Mouse (Mus musculus) heart, postnatal 0 days (tissue): ENCODE measurements around the gene Hc. TPM values are rescaled to one million over a fixed set of nuclear protein-coding genes. Genes with fewer than 3 reads are reported as not detected.
A peak's percentile ranks its signal among the peaks of the same experiment; 100 is the strongest.

Experiments used
- ATAC-seq: fragments of 200-750 bp; cut with Nextera tagmentation; 2 replicates; pipeline ENCODE4 v1.8.0; 2017; ENCODE audit warnings: low read depth, moderate number of reproducible peaks, moderate library complexity; ENCODE audit not compliant: insufficient read depth
- DNase-seq: peaks from one replicate; pipeline ENCODE4 v3.0.0-alpha.2; 2016; ENCODE audit warnings: low spot score
- H3K27ac ChIP-seq: fragments of 300-500 bp; sonication (generic); 2 replicates; pipeline ENCODE4 v1.5.1; 2014; ENCODE audit warnings: low read depth, mild to moderate bottlenecking
- H3K27me3 ChIP-seq: fragments of 300-500 bp; sonication (generic); 2 replicates; pipeline ENCODE4 v1.6.1; 2014; ENCODE audit warnings: low read length, mixed read lengths; ENCODE audit not compliant: control insufficient read depth, insufficient read depth
- H3K36me3 ChIP-seq: fragments of 300-500 bp; sonication (generic); replicated peaks from 2 replicates; pipeline ENCODE4 v1.6.1; 2014; ENCODE audit warnings: low read length, mixed read lengths; ENCODE audit not compliant: control insufficient read depth, insufficient read depth
- H3K4me1 ChIP-seq: fragments of 300-500 bp; sonication (generic); 2 replicates; pipeline ENCODE4 v1.6.1; 2014; ENCODE audit warnings: antibody characterized with exemption; ENCODE audit not compliant: control insufficient read depth, insufficient read depth
- H3K4me2 ChIP-seq: fragments of 300-500 bp; sonication (generic); 2 replicates; pipeline ENCODE4 v1.6.1; 2014; ENCODE audit warnings: low read depth, mild to moderate bottlenecking, low read length, moderate library complexity
- H3K4me3 ChIP-seq: fragments of 300-500 bp; sonication (generic); 2 replicates; pipeline ENCODE4 v1.5.1; 2014; ENCODE audit warnings: low read depth, low read length
- H3K9ac ChIP-seq: fragments of 300-500 bp; sonication (generic); replicated peaks from 2 replicates; pipeline ENCODE4 v1.6.1; 2014; ENCODE audit warnings: low read depth, low read length, mixed read lengths
- H3K9me3 ChIP-seq: fragments of 300-500 bp; sonication (generic); replicated peaks from 2 replicates; pipeline ENCODE4 v1.6.1; 2016; ENCODE audit warnings: low read length; ENCODE audit not compliant: control insufficient read depth
- CTCF ChIP-seq: IDR thresholded peaks from 2 replicates; pipeline ENCODE4 v1.5.1; 2016; ENCODE audit warnings: antibody characterized with exemption, control low read depth, low read depth
- EP300 ChIP-seq: IDR thresholded peaks from 2 replicates; pipeline ENCODE4 v1.6.1; 2016; ENCODE audit warnings: antibody characterized with exemption, low read depth
- WGBS: fragments of 180-500 bp; shearing (Covaris S2); extraction: QIAGEN DNeasy Blood & Tissue Kit; methylation state at CpG from one replicate; pipeline ENCODE4 v1.1.7; 2014; 5-methylcytosine and 5-hydroxymethylcytosine counted together
- polyA plus RNA-seq: library from polyadenylated mRNA; unstranded; fragments of >200 nt; fragmentation: Nextera tagmentation; extraction: Ambion mirVana; gene quantifications from 2 replicates; pipeline ENCODE4 v1.2.1, GENCODE M21; 2015
- total RNA-seq: library from RNA; depleted of rRNA; stranded (reverse); fragments of >200 nt; gene quantifications from 2 replicates; pipeline ENCODE4 v1.2.3, GENCODE M21; 2014; ENCODE audit warnings: low replicate concordance

Hc gene
- total and polyA plus RNA-seq, 2 experiments from 2014 or later, result 0.04 to 0.12 TPM

DNA sequence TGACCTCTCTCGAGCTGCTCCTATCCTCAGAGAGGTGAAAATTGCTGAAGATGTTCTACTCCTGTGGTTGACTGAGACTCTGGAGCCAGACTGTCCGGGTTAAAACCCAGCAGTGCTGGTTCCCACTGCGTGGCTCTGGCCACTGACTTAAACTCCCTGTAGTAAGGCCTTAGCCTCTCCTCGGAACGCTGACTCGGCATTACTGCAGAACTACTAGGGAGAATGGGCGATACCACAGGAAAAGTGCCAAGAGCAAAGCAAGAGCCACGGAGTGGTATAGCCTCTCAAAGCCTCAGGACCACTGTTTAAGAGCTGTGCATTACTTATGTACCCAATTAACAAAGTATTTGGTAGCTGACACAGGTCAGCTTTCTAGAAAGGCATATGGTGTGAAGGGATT lies 76.4 kb downstream of the Hc start:
- Histone ChIP-seq H3K9me3 (no peaks in the 10 kb centered on the region), H3K4me1 (peaks cover 17% of the 10 kb centered on the region), H3K27ac (no peak overlapping the region), H3K9ac (no peak overlapping the region), H3K27me3 (no peaks in the 10 kb centered on the region), H3K4me2 (no peak overlapping the region), H3K4me3 (no peak overlapping the region), H3K36me3 (no peaks in the 10 kb centered on the region)
- WGBS, result 75% methylated on average over 8 of the region's 8 CpGs
- no peak for DNase-seq
- ATAC-seq, result no peak
- TF ChIP-seq EP300 (no peak), CTCF (no peak)

DNA sequence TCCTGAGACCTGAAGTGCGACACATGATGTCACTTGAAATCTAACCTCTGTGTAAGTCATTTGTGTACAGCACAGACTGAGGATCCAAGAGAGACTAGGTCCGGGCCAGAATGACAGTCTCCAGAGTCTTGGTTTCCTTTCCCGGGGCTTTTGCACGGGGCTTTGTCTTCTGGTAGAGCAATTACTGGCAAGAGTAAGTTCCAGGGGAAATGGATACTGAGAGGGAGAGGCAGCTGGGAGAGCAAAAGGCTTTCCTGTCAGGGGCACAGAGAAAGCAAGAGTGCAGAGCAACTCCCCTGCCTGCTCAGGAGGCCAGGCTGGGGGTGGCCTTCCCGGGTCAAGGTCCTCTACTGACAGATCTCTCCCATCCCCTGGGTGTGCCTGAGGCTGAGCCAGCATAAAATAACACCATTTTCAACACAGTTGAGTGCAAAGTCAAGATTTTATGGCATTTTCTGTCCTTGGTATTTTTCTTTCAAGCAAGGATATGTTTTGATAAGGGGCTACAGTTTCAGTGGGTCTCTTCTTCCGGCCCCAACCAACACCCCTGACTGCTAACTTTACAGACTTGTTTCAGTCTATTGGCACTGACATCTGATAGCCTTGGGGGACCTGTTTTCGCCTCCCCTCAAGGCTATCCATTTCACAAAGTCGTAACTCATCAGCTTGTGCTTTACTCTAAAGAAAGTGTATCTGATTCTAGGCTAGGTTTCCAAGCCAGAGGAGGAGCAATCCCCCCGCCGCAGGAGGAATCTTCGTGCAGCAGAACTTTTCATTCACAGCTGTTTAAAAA lies 78.1 kb downstream of the Hc start:
- Histone ChIP-seq H3K4me1 (peaks cover 17% of the 10 kb centered on the region), H3K36me3 (no peaks in the 10 kb centered on the region), H3K4me2 (no peak overlapping the region), H3K4me3 (no peak overlapping the region), H3K27ac (no peak overlapping the region), H3K27me3 (no peaks in the 10 kb centered on the region), H3K9me3 (no peaks in the 10 kb centered on the region), H3K9ac (no peak overlapping the region)
- 57% methylated on average over 11 of the region's 11 CpGs for WGBS
- no peak for TF ChIP-seq EP300
- no peak for TF ChIP-seq CTCF
- peak; percentile 73 for ATAC-seq
- peak; percentile 63 for DNase-seq

DNA sequence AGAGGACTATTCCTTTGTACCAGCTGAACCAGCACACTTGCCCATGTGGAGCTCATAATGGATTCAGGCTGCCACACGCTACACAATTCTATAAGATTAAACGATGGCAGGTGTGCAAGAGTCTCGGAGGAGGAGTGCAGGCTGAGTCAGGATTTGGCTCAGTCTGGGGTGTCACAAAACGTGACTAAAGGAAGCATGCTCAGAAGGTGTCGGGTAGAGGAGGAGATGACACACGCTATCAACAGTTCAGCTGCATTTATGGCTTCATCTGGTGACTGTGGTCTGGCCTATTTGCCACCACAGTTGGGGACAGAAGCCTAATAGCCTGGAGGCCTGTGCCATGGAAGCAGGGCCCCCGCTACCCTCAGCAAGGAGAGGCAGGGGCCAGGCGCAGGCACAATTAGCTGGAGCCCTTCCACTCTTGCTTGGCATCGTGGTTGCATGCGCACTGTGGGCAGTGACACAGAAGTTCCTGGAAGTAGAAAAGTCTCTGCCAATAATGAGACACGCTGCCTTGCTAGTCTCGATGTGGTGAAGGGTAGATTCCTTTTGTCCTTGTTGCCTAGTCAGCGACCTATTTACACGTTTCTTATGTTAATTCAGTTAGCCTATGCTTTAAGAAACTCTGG lies 79.0 kb downstream of the Hc start:
- no peak overlapping the region for H3K9ac ChIP-seq
- no peaks in the 10 kb centered on the region for H3K36me3 ChIP-seq
- ATAC-seq (0 out of 2 replicates have a peak, but pooled peaks have one; percentile 53), DNase-seq (peak; percentile 23)
- no peak overlapping the region for H3K27ac ChIP-seq
- peaks cover 21% of the 10 kb centered on the region for H3K4me1 ChIP-seq
- 39% methylated on average over 14 of the region's 14 CpGs for WGBS
- H3K9me3 ChIP-seq, result no peaks in the 10 kb centered on the region
- H3K4me2 ChIP-seq, result no peak overlapping the region
- TF ChIP-seq EP300 (no peak), CTCF (no peak)
- H3K27me3 ChIP-seq, result no peaks in the 10 kb centered on the region
- H3K4me3 ChIP-seq, result no peak overlapping the region

DNA sequence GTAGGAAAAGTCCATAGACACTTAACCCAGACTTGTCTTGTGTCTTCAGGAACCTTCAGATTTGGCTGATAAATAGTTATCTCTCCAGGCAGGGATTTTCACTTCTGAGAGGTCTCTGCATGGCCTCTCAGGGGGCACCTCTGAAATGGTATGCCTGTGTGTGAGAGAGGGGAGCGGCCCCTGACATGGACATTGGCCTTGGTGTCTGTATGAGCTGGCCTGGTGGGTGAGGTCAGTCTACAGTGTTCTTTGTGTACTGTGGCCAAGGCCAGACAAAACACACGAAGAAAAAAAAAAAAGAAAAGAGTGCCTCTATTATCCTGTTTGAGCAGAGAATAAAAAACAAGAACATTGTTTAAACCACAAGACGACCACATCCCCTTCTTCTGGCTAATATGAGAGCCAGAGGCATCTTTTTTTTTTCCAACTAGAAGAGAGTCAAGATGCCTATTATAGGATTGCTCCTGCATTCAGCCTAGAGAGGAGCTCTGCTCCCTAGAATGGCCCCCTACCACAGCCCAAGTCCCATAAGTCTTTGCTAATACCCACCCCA lies 81.7 kb downstream of the Hc start:
- Histone ChIP-seq H3K27ac (no peak overlapping the region), H3K9ac (no peak overlapping the region), H3K4me2 (no peak overlapping the region), H3K4me1 (peaks cover 23% of the 10 kb centered on the region), H3K4me3 (no peak overlapping the region), H3K27me3 (no peaks in the 10 kb centered on the region), H3K9me3 (no peaks in the 10 kb centered on the region), H3K36me3 (no peaks in the 10 kb centered on the region)
- ATAC-seq (no peak), DNase-seq (no peak)
- TF ChIP-seq CTCF, result no peak
- no peak for TF ChIP-seq EP300
- 66% methylated on average over 3 of the region's 3 CpGs for WGBS

DNA sequence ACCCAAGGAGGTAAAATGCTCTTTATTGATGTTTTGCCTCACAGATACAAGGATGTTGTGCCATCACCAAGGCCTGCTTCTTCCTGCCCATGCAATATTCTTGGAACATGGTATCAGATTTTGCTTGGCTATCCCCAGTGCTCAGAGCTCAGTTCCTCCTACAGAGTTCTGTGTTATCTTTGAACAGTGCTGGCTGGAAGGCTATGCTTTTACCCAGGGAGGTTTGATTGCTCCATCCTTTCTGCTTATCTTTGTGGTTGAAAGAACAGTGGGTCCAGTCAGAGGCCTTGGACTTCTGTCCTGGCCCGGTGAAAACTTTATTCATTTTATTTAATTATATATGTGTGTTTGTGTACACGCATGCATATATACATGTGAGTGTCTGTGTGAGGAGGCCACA lies 83.0 kb downstream of the Hc start:
- H3K36me3 ChIP-seq, result no peaks in the 10 kb centered on the region
- peaks cover 22% of the 10 kb centered on the region for H3K4me1 ChIP-seq
- TF ChIP-seq EP300, result no peak
- TF ChIP-seq CTCF, result no peak
- H3K9ac ChIP-seq, result no peak overlapping the region
- 95% methylated on average over 2 of the region's 2 CpGs for WGBS
- H3K9me3 ChIP-seq, result no peaks in the 10 kb centered on the region
- H3K4me2 ChIP-seq, result no peak overlapping the region
- DNase-seq (no peak), ATAC-seq (no peak)
- no peaks in the 10 kb centered on the region for H3K27me3 ChIP-seq
- no peak overlapping the region for H3K4me3 ChIP-seq
- no peak overlapping the region for H3K27ac ChIP-seq
